Mouse (Mus musculus) right cerebral cortex, postnatal 10 days (tissue): ENCODE measurements at regions not wholly inside any gene's neighbourhood (a gene's known extent, or its start where the extent isn't known, plus 50 kb on each side); places are given as distances from the start of the nearest gene placed in this dataset.
"Not testable (repeated sequence)": the region's sequence is repeated elsewhere in the genome, so short reads cannot be mapped to it uniquely, and the experiment has no call there.

ENCODE experiments used
- DNase-seq, 2 experiments: peaks; one replicate each; pipeline ENCODE4 v3.0.0; 2021; ENCODE audit warnings: low spot score in 2 of 2

DNA sequence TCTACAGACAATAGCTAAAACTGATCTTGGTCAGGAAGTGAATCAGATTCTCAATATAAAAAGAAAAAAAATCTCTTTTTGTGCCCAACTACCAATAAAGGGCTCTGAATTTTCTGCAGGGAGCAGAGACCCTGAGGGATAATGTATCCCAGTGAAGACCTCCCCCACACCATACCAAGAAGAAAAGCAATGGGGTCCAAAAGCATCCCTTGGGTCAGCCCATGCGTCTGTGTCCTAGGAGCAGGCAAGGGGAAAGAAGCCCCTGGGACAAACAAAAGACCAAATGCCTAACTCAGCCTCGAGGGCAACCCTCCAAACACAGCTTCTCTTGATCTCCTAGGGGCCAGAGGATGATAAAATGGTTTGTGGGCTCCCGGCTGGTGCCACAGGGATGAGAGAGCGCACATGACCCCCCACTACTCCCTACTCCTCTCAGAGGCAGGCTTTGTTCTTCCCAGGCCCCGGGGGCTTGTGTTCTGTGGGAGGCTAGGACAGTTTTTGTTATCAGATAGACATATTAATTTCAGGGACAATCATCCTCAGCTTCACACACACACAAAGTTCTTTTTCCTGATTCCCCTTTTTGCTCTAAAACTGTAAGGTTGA lies 172.0 kb upstream of the Slc25a13 start:
- DNase-seq: no peak

DNA sequence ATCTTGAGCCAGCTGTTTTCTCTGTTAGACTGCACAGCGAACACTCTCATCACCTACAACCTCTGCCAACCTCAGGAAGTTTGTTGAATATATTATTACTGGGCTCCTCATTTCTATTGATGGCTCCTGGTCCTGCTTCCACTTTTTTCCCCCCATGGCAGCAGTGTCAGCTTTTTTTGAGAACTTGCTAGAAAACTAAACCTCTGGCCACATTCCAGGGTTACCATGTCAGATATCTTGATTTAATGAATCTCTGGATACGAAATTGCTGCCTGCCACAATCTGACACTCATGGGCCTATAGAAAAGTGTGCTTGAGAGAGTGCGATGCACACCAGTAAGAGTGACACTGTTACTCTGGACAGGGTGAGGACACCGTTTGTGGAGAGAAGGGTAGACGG lies 170.6 kb upstream of the Slc25a13 start:
- DNase-seq: no peak

DNA sequence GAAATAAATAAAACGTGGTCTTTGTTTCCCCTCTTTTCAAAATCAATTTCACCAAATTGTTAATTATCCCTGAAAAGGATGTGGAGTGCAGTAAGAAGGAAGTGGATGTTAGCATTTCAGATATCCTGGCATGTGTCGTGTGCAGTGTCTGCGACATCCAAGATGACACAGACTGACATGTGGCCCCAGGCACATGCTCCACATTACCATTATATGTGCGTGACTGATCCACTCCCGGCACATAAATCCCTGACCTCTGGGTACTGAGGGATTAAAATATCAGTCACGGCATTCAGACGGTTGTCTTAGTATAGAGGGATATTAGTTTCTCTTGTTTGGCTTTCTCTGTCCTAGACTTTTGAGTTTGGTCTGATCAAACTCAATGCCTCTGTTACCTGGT lies 168.0 kb upstream of the Slc25a13 start:
- DNase-seq: no peak

DNA sequence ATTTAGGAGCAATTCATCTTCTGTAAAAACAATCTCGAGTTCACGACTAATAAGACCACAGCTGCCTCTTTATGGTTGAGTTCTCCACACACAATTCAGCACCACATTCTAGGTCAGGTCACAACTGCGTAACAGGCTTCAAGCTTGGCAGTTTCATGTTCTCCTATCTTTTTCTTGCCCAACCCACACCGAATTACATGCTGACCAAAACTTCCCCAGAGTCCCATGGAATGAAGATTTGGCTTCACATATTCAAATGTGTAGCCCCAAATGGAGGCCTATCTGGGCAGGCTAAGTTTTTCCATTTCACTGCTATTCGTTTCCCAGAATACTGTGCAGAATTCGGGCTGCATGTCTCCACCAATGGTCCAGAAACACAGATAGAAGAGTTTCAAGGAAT lies 167.5 kb upstream of the Slc25a13 start:
- no peak for DNase-seq

DNA sequence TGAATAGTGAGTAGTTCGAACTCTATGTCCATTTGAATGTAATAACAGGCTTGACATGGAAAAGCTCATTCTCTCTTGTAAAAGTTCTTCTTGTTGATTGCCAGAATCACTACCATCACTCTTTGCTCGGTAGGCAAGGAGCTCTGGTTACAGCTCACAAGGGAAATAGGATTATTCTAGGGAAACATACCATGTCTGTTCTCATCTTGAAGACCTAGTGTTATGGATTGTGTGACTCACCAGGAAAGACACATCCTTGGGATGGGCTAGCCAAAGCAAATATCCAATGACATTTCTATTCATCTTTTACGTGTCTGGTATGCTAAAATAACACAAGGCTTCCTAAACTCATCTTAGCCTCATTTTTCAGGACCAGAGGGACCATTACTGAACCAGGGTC lies 155.4 kb upstream of the Slc25a13 start:
- DNase-seq: no peak

DNA sequence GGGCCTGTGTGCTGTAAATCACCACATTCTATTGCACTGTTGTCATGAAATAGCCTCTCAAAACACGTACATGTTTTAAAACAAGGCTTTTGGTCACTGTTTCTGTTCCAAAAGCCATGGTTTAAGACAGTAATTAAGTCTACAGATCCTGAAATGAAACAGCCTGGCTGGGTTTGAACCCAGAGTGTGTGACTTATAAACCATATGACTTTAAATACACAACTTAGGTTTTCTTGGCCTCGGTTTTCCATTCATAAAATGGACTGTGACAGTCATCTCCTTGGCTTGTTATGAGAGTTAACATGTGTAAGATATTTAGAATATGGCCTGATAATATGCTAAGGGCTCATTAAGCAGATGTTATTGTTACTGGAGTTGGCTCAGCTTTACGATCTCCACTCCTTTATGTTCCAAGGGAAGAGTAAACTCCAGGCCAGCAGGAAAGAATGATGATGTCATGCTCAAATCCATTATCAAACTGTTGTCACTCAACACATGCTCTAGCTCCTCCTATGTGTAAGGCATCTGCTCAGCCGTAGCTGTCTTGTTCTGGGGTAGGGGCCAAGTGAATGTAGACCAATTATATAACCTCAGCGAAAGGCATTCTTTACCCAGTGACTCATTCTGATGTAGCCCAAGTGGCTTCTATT lies 154.6 kb upstream of the Slc25a13 start:
- no peak for DNase-seq

DNA sequence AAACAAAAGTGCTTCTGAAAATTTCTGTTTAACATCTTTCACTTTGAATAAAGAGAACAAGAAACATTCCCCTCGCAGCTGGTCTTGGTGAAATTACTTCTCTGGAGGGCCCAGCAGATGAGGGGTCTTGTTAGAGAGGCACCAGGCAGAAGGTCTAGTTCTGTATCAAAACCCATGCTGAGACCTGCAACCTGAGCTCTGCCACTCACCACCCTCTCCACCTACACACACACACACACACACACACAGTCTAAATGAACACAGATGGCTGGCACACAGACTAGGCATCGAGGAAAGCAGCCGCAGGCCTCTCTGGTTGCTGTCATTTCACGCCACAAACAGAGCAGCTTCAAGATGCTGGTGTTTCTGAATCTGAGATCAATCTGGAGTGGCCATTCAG lies 147.1 kb upstream of the Slc25a13 start:
- no peak for DNase-seq

DNA sequence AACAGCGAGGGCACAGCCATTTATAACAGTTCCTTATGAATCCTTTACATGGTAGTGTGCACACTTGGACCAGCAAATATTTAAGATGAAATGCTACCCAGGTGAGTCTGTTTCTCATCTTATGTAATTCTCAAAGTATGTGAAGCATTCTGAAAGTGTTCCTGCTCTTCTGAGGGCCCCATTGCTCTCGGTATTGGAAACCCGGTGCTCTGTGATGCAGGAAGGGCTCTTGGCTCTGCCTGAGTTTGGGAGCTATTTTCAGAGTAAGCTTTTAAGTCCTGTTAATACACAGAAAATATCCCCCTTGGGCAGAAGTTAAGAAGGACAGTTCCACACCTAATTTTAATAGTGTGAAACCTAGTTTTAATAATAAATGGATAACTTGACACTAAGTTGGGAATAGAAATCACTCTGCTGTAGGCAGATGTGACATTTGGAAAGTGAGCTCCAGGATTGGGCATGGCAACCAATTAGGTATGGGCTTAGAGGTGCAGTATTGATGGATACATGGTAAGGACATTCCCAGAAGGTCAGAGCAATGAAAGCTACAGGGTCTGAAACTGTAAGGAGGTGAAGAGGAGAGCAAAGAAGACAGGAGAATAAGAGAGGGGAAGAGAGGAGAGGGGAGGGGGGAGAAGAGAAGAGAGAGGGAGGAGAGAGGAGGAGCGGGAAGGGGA lies 145.8 kb upstream of the Slc25a13 start:
- no peak for DNase-seq

DNA sequence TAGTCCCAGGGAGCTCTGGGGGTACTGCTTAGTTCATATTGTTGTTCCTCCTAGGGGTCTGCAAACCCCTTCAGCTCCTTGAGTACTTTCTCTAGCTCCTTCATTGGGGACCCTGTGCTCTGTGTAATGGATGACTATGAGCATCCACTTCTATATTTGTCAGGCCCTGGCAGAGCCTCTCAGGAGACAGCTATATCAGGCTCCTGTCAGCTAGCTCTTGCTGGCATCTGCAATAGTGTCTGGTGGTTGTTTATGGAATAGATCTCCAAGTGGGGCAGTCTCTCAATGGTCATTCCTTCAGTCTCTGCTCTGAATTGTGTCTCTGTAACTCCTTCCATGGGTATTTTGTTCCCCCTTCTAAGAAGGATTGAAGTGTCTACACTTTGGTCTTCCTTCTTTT lies 144.2 kb upstream of the Slc25a13 start:
- not testable (repeated sequence) for DNase-seq

DNA sequence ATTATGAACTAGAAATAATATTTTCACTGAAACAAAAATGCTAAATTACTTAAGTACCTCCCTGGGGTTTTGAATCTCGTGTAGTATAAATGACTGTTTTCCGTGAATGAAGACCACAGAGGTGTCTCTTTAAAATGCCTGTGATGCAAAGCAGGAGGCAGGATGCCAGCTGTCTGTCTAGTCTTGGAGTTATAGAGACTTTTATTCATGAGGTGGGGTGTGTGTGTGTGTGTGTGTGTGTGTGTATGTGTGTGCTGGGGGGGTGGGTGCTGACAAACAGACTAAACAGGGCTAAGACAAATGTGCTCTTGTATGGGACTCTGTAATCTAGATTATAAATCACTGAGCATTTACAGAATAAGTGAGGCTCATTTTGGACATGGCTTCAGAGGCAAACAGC lies 140.5 kb upstream of the Slc25a13 start:
- DNase-seq: no peak

DNA sequence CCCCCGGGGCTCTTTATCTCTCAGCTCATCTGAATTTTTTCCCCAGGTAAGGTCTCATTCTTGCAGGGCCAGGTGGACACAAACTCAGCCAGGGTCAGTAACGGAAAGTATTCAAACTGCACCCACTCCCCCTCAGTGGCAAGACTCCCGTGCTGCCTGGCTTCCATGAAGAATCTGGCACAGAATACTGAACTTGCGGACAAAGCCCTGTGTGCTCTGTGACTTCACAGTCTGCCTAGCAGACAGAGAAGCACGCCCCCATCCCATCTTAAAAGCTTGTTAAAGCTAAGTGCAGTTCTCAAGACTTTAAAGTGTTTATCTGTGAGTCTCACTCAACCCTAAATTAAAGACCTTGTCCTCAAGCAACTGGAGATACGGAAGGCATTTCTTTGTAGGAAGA lies 140.0 kb upstream of the Slc25a13 start:
- no peak for DNase-seq

DNA sequence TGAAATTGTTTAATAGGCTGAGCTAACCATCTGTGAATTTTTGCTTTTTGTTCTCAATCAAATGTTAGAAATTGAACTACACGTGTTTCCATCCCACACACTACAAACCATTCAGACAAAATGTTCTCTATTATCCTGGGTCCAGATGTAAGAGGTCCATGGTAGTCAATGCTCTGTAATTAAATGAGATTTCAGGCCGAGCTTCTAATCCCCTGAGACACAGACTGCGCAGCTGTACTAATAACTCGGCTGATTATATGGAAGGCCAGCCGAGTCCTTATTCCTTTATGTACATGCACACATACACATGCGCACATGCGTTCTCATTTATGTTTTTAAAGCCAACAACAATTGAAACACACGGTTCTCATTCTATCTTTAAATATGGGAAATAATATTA lies 118.3 kb upstream of the Slc25a13 start:
- no peak for DNase-seq

DNA sequence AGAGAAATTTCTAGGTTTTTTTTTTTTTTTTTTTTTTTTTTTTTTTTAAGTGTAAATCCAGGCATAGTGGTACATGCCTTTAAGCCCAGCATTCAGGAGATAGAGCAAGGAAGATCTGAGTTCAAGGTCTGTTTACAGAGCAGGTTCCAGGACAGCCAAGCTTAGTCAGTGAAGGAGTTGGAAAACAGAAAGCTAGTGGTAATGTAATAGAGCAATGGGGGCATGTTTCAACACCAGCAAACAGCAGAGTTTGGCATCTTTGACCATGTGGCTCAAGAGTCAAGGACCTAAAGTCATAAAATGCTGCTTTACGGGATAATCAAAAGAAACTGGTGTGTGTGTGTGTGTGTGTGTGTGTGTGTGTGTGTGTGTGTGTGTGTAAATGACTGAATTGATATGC lies 113.3 kb upstream of the Slc25a13 start:
- no peak for DNase-seq

DNA sequence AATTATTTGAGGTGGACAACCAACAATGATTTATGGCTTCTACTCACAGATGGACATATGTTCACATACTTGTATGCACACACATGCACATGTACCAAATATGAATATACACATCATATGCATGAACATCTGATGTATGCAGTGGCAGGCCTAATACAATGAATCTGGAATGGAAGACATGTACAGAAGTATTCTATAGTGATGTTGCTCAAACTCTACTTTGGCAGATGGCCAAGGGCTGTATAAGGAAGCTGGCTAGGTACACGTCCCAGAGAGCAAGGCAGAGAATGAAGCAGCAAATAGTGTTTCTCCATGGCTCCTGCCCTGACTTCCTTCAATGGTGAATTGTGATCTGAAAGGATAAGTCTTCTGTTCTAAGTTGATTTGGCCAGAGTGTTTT lies 108.5 kb upstream of the Slc25a13 start:
- no peak for DNase-seq

DNA sequence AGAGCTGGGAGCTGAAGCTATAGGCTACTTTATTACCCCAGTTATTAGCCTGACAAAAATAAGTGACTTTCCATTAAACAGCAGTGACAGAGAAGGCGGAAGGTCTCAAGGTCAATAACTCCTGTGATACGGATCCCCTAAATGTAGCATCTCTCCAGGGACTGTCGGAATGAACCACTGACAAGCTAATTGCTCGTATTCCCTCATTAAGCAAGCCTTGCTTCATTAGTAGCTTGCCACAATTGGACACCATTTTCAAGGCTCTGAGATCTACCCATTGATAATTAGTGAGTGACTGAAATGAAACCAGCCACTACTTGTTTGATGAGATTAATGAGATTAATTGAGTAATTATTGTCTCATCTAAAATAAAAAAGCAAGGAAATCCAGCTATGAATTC lies 99.8 kb upstream of the Slc25a13 start:
- DNase-seq: no peak

DNA sequence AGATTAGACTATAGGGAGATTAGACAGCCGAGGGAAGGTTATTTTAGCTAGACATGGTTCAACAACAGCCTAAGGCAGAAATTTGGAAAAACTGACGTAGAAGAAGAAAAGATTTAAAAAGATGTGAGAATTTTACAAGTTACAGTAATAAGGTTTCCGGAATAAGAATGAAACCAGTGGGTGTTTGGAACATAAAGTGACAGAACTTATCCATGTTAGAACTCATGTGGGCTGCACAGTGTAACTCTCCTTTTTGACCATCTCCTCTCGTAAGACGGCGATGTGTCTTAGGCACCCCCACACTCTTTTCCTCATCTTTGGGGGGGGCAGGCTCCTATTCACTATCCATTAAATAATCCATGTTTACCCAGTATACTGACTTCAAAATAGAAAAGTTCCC lies 96.2 kb upstream of the Slc25a13 start:
- DNase-seq: no peak

DNA sequence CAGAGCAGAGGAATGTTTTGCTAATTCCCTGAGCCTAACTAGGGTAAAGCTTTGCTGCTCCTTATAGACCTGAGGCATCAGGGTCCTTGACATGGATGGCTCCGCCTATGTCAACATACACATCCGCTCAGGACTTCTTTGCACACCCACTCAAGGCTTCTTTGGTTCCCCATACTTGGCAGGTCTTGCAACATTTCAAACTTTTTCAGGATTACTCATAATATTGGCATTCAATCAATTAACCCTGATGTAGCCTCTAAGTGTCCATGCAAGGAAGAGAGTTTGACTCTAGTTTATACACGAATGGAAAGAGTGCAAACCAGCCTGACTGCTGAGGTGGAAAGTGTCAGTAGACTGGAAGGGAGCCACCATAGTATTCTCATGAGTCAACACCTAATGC lies 93.2 kb upstream of the Slc25a13 start:
- DNase-seq: no peak

DNA sequence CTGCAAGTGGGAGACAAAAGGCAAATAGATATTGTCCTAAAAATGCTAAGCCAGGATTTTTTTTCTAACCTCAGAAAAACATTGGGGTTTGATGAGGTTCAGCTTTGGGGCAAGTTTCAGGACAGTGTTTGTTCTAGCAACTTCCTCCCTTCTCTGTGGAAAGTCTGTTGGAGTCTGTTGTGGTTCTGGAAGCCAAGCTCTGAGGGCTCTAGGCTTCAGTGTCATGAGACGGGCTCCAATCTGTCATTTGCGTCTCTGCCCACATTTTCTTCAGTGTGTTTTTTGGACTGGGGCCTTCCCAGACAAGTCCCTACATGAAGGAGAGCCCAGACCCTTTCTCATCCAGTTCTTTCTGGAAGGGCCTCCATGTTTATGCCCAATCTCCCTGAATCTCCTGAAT lies 90.6 kb upstream of the Slc25a13 start:
- DNase-seq: no peak

DNA sequence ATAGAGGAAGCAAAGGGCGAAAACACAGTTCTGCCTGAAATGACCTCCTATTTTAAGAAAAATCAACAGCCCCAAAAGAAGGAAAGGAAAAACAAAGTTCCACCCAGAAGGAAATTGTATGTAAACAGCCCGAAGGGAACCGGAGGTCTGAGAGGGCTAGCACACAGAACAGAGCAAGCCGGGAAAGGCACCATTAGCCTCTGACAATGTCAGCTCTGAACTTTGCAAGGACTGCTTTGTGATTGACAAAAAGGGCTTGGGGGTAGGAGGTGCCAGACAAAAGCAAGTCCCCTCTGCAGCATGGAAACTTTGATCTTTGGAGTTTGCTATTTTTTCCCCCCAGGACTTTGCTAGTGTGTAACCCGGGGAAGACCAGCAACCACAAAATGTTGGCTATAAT lies 86.8 kb upstream of the Slc25a13 start:
- DNase-seq: no peak

DNA sequence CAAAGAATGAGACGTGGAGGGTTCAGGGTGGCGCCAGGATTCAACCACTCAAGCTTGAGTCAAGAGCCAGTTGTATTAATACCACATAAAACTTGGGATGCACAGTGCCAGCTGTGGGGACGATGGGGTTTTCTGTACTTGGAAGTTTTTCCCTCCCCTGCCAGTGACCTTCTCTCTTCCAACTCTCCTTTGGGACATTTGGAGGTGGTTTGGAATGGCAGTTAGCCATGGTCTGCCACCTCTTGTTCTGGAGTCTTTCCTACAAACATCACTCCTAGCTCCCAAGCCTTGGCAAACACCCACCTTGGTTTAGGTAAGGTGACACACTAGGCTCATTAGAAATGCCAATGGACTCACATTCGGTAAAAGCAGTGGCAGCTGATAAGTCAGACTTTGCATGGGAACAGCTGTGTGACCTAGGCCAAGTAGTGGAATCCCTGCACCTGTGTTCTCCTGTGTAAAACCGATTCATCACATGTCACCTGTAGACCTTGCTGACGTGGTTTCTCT lies 84.1 kb upstream of the Slc25a13 start:
- DNase-seq: no peak

DNA sequence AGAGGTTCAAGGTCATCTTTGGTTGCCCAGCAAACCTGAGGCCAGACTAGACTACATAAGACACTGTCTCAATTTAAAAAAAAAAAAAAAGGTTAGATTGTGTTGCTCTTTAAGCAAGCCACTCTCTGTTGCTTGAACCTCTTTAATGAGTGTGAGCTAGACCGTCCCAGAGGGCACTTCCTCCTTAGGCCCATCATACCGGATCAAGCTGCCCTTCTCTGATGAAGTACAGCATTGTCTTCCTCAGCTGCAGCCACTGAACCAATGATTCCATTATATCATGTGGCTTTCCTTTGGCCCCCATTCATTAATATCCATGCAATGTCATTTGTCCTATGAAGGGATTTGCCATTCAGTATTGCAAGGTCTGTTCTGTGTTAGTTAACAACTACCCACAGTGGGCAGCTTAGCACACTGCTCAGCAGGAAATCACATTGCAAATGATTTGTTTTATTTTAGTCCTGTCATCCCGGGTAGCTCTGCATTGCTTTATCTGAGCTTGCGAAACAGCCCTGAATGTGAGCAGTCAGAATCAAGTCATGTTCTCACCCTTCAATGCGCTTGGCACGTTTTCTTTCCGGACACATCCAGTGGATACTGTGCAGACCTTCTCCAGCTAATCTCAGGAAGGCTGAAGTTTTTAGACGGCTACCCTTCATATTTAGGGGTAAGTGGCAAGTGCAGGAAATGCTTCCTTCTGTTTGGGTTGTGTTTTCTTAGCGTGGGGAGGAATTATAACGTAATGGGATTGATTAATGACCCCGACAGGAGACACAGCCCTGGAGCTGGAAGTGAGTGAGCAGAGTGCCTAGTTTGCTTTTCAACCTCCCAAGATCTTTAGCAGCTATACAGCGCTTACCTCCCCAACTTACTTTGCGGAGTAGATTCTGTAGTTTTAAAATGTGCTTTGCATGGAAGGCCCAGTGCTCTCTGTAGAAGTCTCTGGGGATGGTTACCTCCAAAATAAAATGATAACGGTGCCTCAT lies 82.2 kb upstream of the Slc25a13 start:
- DNase-seq: no peak

DNA sequence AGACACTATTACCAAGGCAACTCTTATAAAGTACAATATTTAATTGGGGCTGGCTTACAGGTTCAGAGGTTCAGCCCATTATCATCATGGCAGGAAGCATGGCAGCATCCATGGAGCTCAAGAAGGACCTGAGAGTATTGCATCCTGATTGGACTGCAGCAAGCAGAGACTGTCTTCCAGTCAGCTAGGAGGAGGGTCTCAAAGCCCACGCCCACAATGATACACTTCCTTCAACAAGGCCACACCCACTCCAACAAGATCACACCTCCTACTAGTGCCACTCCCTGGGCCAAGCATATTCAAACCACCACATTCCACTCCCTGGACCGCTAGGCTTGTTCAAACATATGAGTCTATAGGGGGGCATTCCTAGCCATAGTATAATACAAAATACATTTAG lies 78.6 kb upstream of the Slc25a13 start:
- not testable (repeated sequence) for DNase-seq
